Mouse (Mus musculus): ENCODE results near the gene Col6a6. TPM values are rescaled to one million over a fixed set of nuclear protein-coding genes. Genes with fewer than 3 reads are reported as not detected.

Col6a6 gene
- total and polyA plus RNA-seq, 2 experiments from 2014 or later, result 0.23 to 0.31 TPM

- WGBS, result 79% methylated on average over 8 of the region's 8 CpGs
- no peak for TF ChIP-seq CTCF (IDR thresholded peaks at IDR 0.05; ENCODE audit: low read depth)
- ATAC-seq, result no peak
These were observed 24.5 kb downstream of the Col6a6 start for GRCm38 (mm10) chr9:105803416-105803815.

GRCm38 (mm10) chr9:105801463-105801862 is 26.5 kb downstream of the Col6a6 start:
- Histone ChIP-seq H3K36me3 (ENCODE audit: insufficient read depth, low read length) (no peaks in the 10 kb centered on the region), H3K4me2 (ENCODE audit: low read depth, low read length) (no peak overlapping the region), H3K4me1 (ENCODE audit: insufficient read depth, low read length) (no peaks in the 10 kb centered on the region), H3K27me3 (ENCODE audit: insufficient read depth, low read length) (no peaks in the 10 kb centered on the region), H3K27ac (no peak overlapping the region), H3K9ac (replicated peaks; ENCODE audit: low read length) (no peak overlapping the region), H3K4me3 (ENCODE audit: low read length) (no peak overlapping the region), H3K9me3 (ENCODE audit: low read length) (no peaks in the 10 kb centered on the region)
- no peak for DNase-seq (ENCODE audit: low spot score)
- no peak for ATAC-seq
- WGBS, result 79% methylated on average over 5 of the region's 5 CpGs
- TF ChIP-seq CTCF (IDR thresholded peaks at IDR 0.05; ENCODE audit: low read depth), result no peak

More at GRCm38 (mm10) chr9:105803416-105803815, 24.5 kb downstream of the Col6a6 start:
- Histone ChIP-seq H3K27me3 (ENCODE audit: insufficient read depth, low read length) (no peaks in the 10 kb centered on the region), H3K4me1 (ENCODE audit: insufficient read depth, low read length) (no peaks in the 10 kb centered on the region), H3K9ac (replicated peaks; ENCODE audit: low read length) (no peak overlapping the region), H3K27ac (no peak overlapping the region), H3K9me3 (ENCODE audit: low read length) (no peaks in the 10 kb centered on the region), H3K4me3 (ENCODE audit: low read length) (no peak overlapping the region), H3K4me2 (ENCODE audit: low read depth, low read length) (no peak overlapping the region), H3K36me3 (ENCODE audit: insufficient read depth, low read length) (no peaks in the 10 kb centered on the region)
- DNase-seq (ENCODE audit: low spot score), result no peak

- H3K9me3 ChIP-seq (ENCODE audit: low read length), result no peaks in the 10 kb centered on the region
- H3K27ac ChIP-seq, result no peak overlapping the region
- DNase-seq (ENCODE audit: low spot score) (no peak), ATAC-seq (no peak)
- 91% methylated on average over 5 of the region's 5 CpGs for WGBS
- H3K36me3 ChIP-seq (ENCODE audit: insufficient read depth, low read length), result no peaks in the 10 kb centered on the region
- no peaks in the 10 kb centered on the region for H3K27me3 ChIP-seq (ENCODE audit: insufficient read depth, low read length)
- no peak overlapping the region for H3K4me3 ChIP-seq (ENCODE audit: low read length)
- TF ChIP-seq CTCF (IDR thresholded peaks at IDR 0.05; ENCODE audit: low read depth), result no peak
- H3K4me1 ChIP-seq (ENCODE audit: insufficient read depth, low read length), result 0 out of 2 replicates have a peak, but pooled peaks cover 5% of the 10 kb centered on the region
- no peak overlapping the region for H3K9ac ChIP-seq (replicated peaks; ENCODE audit: low read length)
- H3K4me2 ChIP-seq (ENCODE audit: low read depth, low read length), result no peak overlapping the region
These were observed 27.7 kb downstream of the Col6a6 start for GRCm38 (mm10) chr9:105800286-105800685.

GRCm38 (mm10) chr9:105796137-105796536 is 31.8 kb downstream of the Col6a6 start:
- no peaks in the 10 kb centered on the region for H3K27me3 ChIP-seq (ENCODE audit: insufficient read depth, low read length)
- 0 out of 2 replicates have a peak, but pooled peaks cover 5% of the 10 kb centered on the region for H3K4me1 ChIP-seq (ENCODE audit: insufficient read depth, low read length)
- no peak overlapping the region for H3K4me2 ChIP-seq (ENCODE audit: low read depth, low read length)
- WGBS, result 36% methylated on average over 6 of the region's 6 CpGs
- H3K36me3 ChIP-seq (ENCODE audit: insufficient read depth, low read length), result no peaks in the 10 kb centered on the region
- no peak overlapping the region for H3K27ac ChIP-seq
- peak; percentile 45 for DNase-seq (ENCODE audit: low spot score)
- no peaks in the 10 kb centered on the region for H3K9me3 ChIP-seq (ENCODE audit: low read length)
- no peak for ATAC-seq
- H3K9ac ChIP-seq (replicated peaks; ENCODE audit: low read length), result no peak overlapping the region
- no peak overlapping the region for H3K4me3 ChIP-seq (ENCODE audit: low read length)
- TF ChIP-seq CTCF (IDR thresholded peaks at IDR 0.05; ENCODE audit: low read depth), result no peak

- DNase-seq (ENCODE audit: low spot score), result peak; percentile 2
These were observed 33.0 kb downstream of the Col6a6 start for GRCm38 (mm10) chr9:105794965-105795364.

GRCm38 (mm10) chr9:105791810-105792209 is 36.1 kb downstream of the Col6a6 start:
- Histone ChIP-seq H3K4me3 (ENCODE audit: low read length) (no peak overlapping the region), H3K36me3 (ENCODE audit: insufficient read depth, low read length) (no peaks in the 10 kb centered on the region), H3K4me1 (ENCODE audit: insufficient read depth, low read length) (0 out of 2 replicates have a peak, but pooled peaks cover 5% of the 10 kb centered on the region), H3K27ac (no peak overlapping the region), H3K9me3 (ENCODE audit: low read length) (no peaks in the 10 kb centered on the region), H3K9ac (replicated peaks; ENCODE audit: low read length) (no peak overlapping the region), H3K27me3 (ENCODE audit: insufficient read depth, low read length) (no peaks in the 10 kb centered on the region), H3K4me2 (ENCODE audit: low read depth, low read length) (no peak overlapping the region)
- WGBS, result 68% methylated on average over 5 of the region's 5 CpGs
- no peak for TF ChIP-seq CTCF (IDR thresholded peaks at IDR 0.05; ENCODE audit: low read depth)
- DNase-seq (ENCODE audit: low spot score), result no peak
- no peak for ATAC-seq

More at GRCm38 (mm10) chr9:105794965-105795364, 33.0 kb downstream of the Col6a6 start:
- H3K36me3 ChIP-seq (ENCODE audit: insufficient read depth, low read length), result no peaks in the 10 kb centered on the region
- ATAC-seq, result no peak
- no peak overlapping the region for H3K27ac ChIP-seq
- H3K9ac ChIP-seq (replicated peaks; ENCODE audit: low read length), result no peak overlapping the region
- H3K4me2 ChIP-seq (ENCODE audit: low read depth, low read length), result no peak overlapping the region
- no peaks in the 10 kb centered on the region for H3K27me3 ChIP-seq (ENCODE audit: insufficient read depth, low read length)
- 46% methylated on average over 4 of the region's 4 CpGs for WGBS
- no peak overlapping the region for H3K4me3 ChIP-seq (ENCODE audit: low read length)
- H3K4me1 ChIP-seq (ENCODE audit: insufficient read depth, low read length), result 0 out of 2 replicates have a peak, but pooled peaks cover 5% of the 10 kb centered on the region
- no peak for TF ChIP-seq CTCF (IDR thresholded peaks at IDR 0.05; ENCODE audit: low read depth)
- no peaks in the 10 kb centered on the region for H3K9me3 ChIP-seq (ENCODE audit: low read length)

GRCm38 (mm10) chr9:105788203-105788602 is 39.8 kb downstream of the Col6a6 start:
- DNase-seq (ENCODE audit: low spot score) (no peak), ATAC-seq (no peak)
- no peak overlapping the region for H3K27ac ChIP-seq
- TF ChIP-seq CTCF (IDR thresholded peaks at IDR 0.05; ENCODE audit: low read depth), result no peak
- no peaks in the 10 kb centered on the region for H3K4me1 ChIP-seq (ENCODE audit: insufficient read depth, low read length)
- H3K36me3 ChIP-seq (ENCODE audit: insufficient read depth, low read length), result no peaks in the 10 kb centered on the region
- H3K9ac ChIP-seq (replicated peaks; ENCODE audit: low read length), result no peak overlapping the region
- no peaks in the 10 kb centered on the region for H3K27me3 ChIP-seq (ENCODE audit: insufficient read depth, low read length)
- 66% methylated on average over 3 of the region's 3 CpGs for WGBS
- no peak overlapping the region for H3K4me3 ChIP-seq (ENCODE audit: low read length)
- H3K4me2 ChIP-seq (ENCODE audit: low read depth, low read length), result no peak overlapping the region
- no peaks in the 10 kb centered on the region for H3K9me3 ChIP-seq (ENCODE audit: low read length)
